Mouse (Mus musculus) ovary, postnatal 10 days (tissue): ENCODE data around the gene Nfkbid.

ENCODE experiments used
- DNase-seq: peaks from one replicate; pipeline ENCODE4 v3.0.0; 2022; ENCODE audit warnings: low spot score

The Nfkbid gene

GRCm38 (mm10) chr7:30429327-30429726 is 7.8 kb downstream of the Nfkbid start:
- DNase-seq = no peak

GRCm38 (mm10) chr7:30430191-30430590 is 8.7 kb downstream of the Nfkbid start:
- no peak for DNase-seq

GRCm38 (mm10) chr7:30431793-30432192 is 10.3 kb downstream of the Nfkbid start:
- no peak for DNase-seq

- no peak for DNase-seq
Measured at GRCm38 (mm10) chr7:30434238-30434637, 12.7 kb downstream of the Nfkbid start.

GRCm38 (mm10) chr7:30434701-30435100 is 13.2 kb downstream of the Nfkbid start:
- no peak for DNase-seq

- no peak for DNase-seq
Measured at GRCm38 (mm10) chr7:30435156-30435555, 13.6 kb downstream of the Nfkbid start.

- no peak for DNase-seq
Measured at GRCm38 (mm10) chr7:30436879-30437278, 15.3 kb downstream of the Nfkbid start.

- DNase-seq = no peak
Measured at GRCm38 (mm10) chr7:30439734-30440133, 18.2 kb downstream of the Nfkbid start.

- DNase-seq = no peak
Measured at GRCm38 (mm10) chr7:30440697-30441096, 19.2 kb downstream of the Nfkbid start.

GRCm38 (mm10) chr7:30443696-30444095 is 22.2 kb downstream of the Nfkbid start:
- DNase-seq = no peak

GRCm38 (mm10) chr7:30444154-30444970 is 22.8 kb downstream of the Nfkbid start:
- no peak for DNase-seq

GRCm38 (mm10) chr7:30444971-30445751 is 23.6 kb downstream of the Nfkbid start, which contains the start of gene Aplp1:
Gene Aplp1 (minus strand): TSS chr7:30445535.
- no peak for DNase-seq

GRCm38 (mm10) chr7:30450241-30450640 is 28.7 kb downstream of the Nfkbid start:
- no peak for DNase-seq

- DNase-seq = no peak
Measured at GRCm38 (mm10) chr7:30453327-30453726, 31.8 kb downstream of the Nfkbid start.

GRCm38 (mm10) chr7:30453766-30454165 is 32.2 kb downstream of the Nfkbid start:
- no peak for DNase-seq

GRCm38 (mm10) chr7:30454259-30454658 is 32.7 kb downstream of the Nfkbid start:
- no peak for DNase-seq

- no peak for DNase-seq
Measured at GRCm38 (mm10) chr7:30456487-30456886, 35.0 kb downstream of the Nfkbid start.

GRCm38 (mm10) chr7:30456911-30457628 is 35.5 kb downstream of the Nfkbid start:
- DNase-seq = no peak

- DNase-seq = no peak
Measured at GRCm38 (mm10) chr7:30457629-30458330, 36.2 kb downstream of the Nfkbid start, which contains the start of the genes Kirrel2 and Nphs1. Gene Kirrel2 (minus strand): TSS chr7:30457690. Gene Nphs1 (plus strand): TSS chr7:30458315.

GRCm38 (mm10) chr7:30459484-30459883 is 38.0 kb downstream of the Nfkbid start:
- no peak for DNase-seq

GRCm38 (mm10) chr7:30463568-30463967 is 42.0 kb downstream of the Nfkbid start:
- DNase-seq = no peak

- no peak for DNase-seq
Measured at GRCm38 (mm10) chr7:30463996-30464395, 42.5 kb downstream of the Nfkbid start.
